Mouse (Mus musculus): ENCODE results near the gene Zcwpw1.

GRCm38 (mm10) chr5:137826421-137826820 is 38.8 kb downstream of the Zcwpw1 start:
- TF ChIP-seq POLR2A (IDR thresholded peaks at IDR 0.05; ENCODE audit: extremely low read depth, insufficient read depth, low read length) (no peak), CTCF (IDR thresholded peaks at IDR 0.05; ENCODE audit: extremely low read depth, insufficient read depth, low read length) (no peak)

All from cortical plate, adult 2 months (tissue).